Mouse (Mus musculus) adipocyte (in vitro differentiated cells): ENCODE measurements around the gene Pigl.

ENCODE experiments used
- DNase-seq: peaks from one replicate; pipeline ENCODE4 v3.0.0-alpha.2; 2016; ENCODE audit warnings: low spot score

The Pigl gene

DNA sequence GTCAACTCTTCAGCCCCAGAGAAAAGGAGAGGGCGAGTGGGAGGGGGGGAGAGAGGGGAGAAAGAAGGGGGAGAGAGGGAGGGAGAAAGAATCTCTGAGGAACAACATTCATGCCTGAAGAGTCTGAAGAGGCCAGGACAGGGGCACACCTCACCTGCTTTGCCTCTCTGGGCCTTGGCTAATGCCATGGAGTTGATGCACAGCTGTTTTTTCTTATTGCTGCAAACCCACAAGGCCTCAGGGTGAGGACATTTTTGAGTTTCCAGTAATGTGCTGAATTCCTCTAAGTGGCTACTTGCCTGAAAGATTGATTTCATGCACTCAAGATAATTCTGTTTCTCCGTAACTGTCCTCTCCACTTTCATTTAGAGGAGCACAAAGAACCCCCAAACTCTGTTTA lies 99.9 kb downstream of the Pigl start:
- peak; percentile 47 for DNase-seq

DNA sequence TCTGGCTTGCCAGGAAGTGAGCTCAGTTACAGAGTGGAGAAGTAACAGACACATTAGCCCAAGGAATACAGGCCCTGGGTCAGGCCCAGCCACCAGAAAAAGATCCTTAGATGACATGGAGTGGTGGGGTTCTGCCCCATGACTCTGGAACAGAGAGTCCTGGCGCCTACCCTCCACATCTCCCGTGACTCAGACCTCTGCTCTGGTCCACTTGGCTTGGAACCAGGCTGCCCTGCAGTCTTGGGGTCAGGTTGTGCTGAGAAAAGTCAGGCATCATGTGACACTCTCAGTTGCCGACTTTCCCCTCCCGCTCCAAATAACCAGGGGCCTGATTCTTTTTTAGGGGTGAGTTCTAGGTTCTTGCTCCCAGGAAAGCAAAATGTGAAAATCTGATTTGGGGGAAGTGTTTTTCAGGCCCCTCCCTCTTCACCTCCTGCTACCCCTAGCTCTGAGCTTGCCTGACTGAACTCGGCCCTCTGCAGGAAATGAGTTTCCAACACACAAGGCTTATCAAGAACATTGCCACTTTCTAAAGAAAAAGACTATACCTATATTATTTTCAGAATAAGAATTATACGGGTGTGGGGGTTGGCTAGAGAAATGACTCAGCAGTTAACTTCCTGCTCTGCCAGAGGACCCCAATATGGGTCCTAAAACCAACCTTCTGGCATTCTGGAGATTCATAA lies 100.8 kb downstream of the Pigl start:
- peak; percentile 87 for DNase-seq

DNA sequence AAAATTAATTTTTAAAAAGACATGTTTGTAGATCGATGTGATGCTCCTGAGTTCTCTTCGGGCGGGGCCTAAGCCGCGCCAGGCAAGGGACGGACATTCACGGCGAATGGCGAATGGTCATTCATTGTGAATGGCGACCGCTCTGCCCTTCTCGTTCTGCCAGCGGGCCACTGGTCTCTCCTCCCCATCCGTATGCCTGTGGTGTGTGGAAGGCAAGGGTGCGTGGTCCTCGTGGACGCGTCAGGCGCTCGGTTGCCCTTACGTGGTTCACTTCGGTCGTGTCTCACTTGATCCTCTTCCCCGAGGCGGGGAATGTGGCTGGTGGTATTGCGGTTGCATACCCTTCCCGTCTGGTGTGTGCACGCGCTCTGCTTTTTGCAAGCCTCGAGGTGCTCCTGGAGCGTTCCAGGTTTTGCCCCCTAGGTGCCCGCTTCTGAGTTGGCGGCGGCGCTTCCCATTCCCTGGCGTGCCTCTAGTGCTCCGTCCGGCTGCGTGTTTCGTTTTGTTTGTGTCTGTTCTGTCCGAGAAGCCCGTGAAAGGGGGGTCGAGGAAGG lies 102.3 kb downstream of the Pigl start:
- DNase-seq, result peak; percentile 39

DNA sequence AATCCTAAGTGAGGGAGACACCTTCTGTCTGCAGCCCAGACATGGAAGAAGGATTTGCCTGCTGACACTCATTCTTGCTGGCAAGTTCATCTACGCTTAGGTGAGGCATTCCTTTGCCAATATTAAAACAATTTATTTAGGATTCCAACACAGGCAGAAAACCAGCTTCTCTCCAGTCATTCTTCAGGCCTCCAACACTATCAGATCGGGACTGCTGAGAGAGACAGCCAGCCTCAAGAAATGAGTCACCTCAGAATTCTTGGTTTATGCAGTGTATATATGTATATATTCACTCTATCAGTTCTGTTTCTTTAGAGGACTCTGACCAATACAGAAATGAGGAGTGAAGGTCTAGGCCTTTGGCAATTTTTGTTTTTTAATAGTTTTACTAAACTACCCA lies 105.3 kb downstream of the Pigl start:
- DNase-seq, result no peak
